Mouse (Mus musculus): ENCODE data around the gene Cyp2d9. TPM values are rescaled to one million over a fixed set of nuclear protein-coding genes. Genes with fewer than 3 reads are reported as not detected.
"Not testable (repeated sequence)": the region's sequence is repeated elsewhere in the genome, so short reads cannot be mapped to it uniquely, and the experiment has no call there.

Gene Cyp2d9
- not detected in 2 replicates for polyA plus RNA-seq (2016; fragmentation: Nextera tagmentation; extraction: Ambion mirVana)

DNA sequence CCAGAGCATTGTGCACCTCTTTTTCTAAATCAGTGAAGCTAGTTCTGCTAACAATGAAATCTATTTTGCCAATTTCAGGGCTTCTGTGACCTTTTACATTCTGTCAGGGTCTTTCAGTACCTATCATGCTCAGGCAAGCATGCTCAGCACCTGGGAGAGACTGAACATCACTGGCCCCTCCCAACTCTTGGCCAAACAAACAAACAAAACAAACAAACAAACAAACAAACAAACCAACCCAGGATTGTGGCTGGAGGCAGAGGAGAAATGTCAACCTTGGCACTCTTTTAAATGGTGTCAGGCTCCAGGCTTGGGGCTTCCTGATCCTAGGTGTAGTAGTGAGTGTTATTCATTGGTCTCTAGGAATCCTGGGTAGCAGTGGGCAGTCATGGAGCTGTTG lies at the start of gene Cyp2d9:
Cyp2d9 (plus strand) TSS at position 301 of the 400 bp plus-strand sequence.
- no peak within 1 kb of the TSS for H3K4me3 ChIP-seq
- peaks cover 25% of the 10 kb centered on the region; the same call in 1 of the 2 replicates for H3K9me3 ChIP-seq
- no peak for DNase-seq (ENCODE audit: low spot score)
- H3K27me3 ChIP-seq (replicated peaks; ENCODE audit: low read depth, poor library complexity, severe bottlenecking): no peaks in the 10 kb centered on the region
- no peaks in the 10 kb centered on the region for H3K36me3 ChIP-seq (replicated peaks)
- no peaks in the 10 kb centered on the region for H3K4me1 ChIP-seq
- no peak within 1 kb of the TSS for H3K27ac ChIP-seq (replicated peaks)

GRCm38 (mm10) chr15:82385729-82386128 lies 47.5 kb upstream of the Cyp2d9 start:
- WGBS: 93% methylated on average over 2 of the region's 2 CpGs

DNA sequence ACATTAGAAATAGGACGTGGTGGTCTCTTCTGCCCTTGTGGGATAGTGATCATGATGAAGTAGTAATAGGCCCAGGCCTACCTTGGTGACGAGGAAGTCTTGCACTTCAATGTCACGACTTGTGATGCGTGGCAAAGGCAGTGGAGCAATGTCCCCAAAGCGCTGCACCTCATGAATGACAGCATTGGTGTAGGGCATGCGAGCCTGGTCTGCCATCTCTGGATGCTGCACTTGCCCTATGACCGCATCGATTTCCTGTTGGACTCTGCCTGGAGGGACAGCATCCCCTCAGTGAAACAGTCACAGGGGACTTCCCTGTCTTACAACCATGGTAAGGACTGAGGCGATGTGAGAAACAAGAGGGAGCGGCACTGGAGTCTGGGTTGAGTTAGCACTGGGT lies 43.3 kb upstream of the Cyp2d9 start:
- H3K4me1 ChIP-seq; H3K4me3 ChIP-seq; H3K27me3 ChIP-seq (replicated peaks; ENCODE audit: low read depth, poor library complexity, severe bottlenecking); H3K27ac ChIP-seq (replicated peaks); DNase-seq (ENCODE audit: low spot score); H3K36me3 ChIP-seq (replicated peaks); H3K9me3 ChIP-seq: not testable (repeated sequence)
- WGBS: 85% methylated on average over 10 of the region's 10 CpGs

More at GRCm38 (mm10) chr15:82385729-82386128, 47.5 kb upstream of the Cyp2d9 start:
- H3K9me3 ChIP-seq: no peaks in the 10 kb centered on the region
- H3K27ac ChIP-seq (replicated peaks): no peak overlapping the region
- no peak for DNase-seq (ENCODE audit: low spot score)
- H3K27me3 ChIP-seq (replicated peaks; ENCODE audit: low read depth, poor library complexity, severe bottlenecking): no peaks in the 10 kb centered on the region
- no peaks in the 10 kb centered on the region for H3K36me3 ChIP-seq (replicated peaks)
- no peak overlapping the region for H3K4me3 ChIP-seq
- peaks cover 4% of the 10 kb centered on the region for H3K4me1 ChIP-seq

- not testable (repeated sequence) for H3K27ac ChIP-seq (replicated peaks); H3K4me3 ChIP-seq; H3K27me3 ChIP-seq (replicated peaks; ENCODE audit: low read depth, poor library complexity, severe bottlenecking); DNase-seq (ENCODE audit: low spot score); H3K36me3 ChIP-seq (replicated peaks); H3K9me3 ChIP-seq; H3K4me1 ChIP-seq
- 89% methylated on average over 2 of the region's 2 CpGs for WGBS
These were observed 39.3 kb upstream of the Cyp2d9 start, which contains the start of gene Cyp2d11 for GRCm38 (mm10) chr15:82393922-82394321. TSS of gene Cyp2d11 (minus strand) at chr15:82394022.

DNA sequence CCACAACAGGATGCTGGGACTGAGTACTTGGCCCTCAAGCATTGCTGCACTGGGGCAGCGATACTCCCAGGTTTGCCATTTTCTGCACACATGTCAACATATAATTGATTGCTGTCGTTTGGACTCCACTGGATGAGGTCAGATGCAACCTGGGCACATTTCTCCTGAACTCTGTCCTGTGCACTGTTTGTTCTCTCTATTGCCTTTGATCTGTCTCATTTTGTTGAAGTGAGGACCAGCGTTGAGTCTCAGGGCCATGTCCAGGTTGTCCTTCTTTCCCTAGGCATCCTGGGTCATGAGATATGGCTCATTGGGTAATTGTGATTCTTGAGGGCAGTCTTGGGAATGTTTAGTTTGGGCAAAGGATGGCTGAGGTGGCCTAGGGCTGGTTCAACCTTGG lies 37.3 kb upstream of the Cyp2d9 start:
- H3K27ac ChIP-seq (replicated peaks); H3K4me3 ChIP-seq; H3K9me3 ChIP-seq; H3K27me3 ChIP-seq (replicated peaks; ENCODE audit: low read depth, poor library complexity, severe bottlenecking); H3K36me3 ChIP-seq (replicated peaks); H3K4me1 ChIP-seq: not testable (repeated sequence)
- DNase-seq (ENCODE audit: low spot score): peak; percentile 1
- 93% methylated on average over 3 of the region's 3 CpGs for WGBS

- H3K27me3 ChIP-seq (replicated peaks; ENCODE audit: low read depth, poor library complexity, severe bottlenecking): no peaks in the 10 kb centered on the region
- 54% methylated on average over 2 of the region's 2 CpGs for WGBS
These were observed 31.7 kb upstream of the Cyp2d9 start for GRCm38 (mm10) chr15:82401516-82401915.

DNA sequence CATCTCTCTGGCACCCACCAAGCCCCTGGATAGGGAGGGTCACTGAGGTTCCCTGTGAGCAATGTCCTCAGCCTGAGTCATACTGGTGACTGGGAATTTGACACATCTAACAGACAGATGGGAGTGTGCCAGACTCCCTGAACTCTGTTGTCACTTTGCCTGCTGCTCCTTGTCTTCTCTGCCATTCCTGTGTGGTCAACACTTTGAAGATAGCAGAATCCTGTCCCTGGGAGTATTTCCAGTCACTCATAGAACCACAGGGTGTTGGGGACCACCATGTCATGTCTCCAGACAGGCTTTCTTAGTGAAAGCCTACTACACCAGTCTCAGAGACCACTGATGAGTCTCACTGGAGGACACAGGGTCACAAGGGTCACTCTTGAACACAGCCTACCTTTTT lies 31.1 kb upstream of the Cyp2d9 start:
- no peak for DNase-seq (ENCODE audit: low spot score)
- Histone ChIP-seq H3K9me3 (no peaks in the 10 kb centered on the region), H3K27me3 (replicated peaks; ENCODE audit: low read depth, poor library complexity, severe bottlenecking) (no peaks in the 10 kb centered on the region), H3K27ac (replicated peaks) (no peak overlapping the region), H3K36me3 (replicated peaks) (no peaks in the 10 kb centered on the region), H3K4me3 (no peak overlapping the region), H3K4me1 (no peaks in the 10 kb centered on the region)

More at GRCm38 (mm10) chr15:82401516-82401915, 31.7 kb upstream of the Cyp2d9 start:
- DNase-seq (ENCODE audit: low spot score): no peak
- H3K36me3 ChIP-seq (replicated peaks): no peaks in the 10 kb centered on the region
- no peaks in the 10 kb centered on the region for H3K4me1 ChIP-seq
- H3K27ac ChIP-seq (replicated peaks): no peak overlapping the region
- H3K9me3 ChIP-seq: no peaks in the 10 kb centered on the region
- H3K4me3 ChIP-seq: no peak overlapping the region

GRCm38 (mm10) chr15:82402741-82403140 lies 30.5 kb upstream of the Cyp2d9 start:
- no peaks in the 10 kb centered on the region for H3K36me3 ChIP-seq (replicated peaks)
- DNase-seq (ENCODE audit: low spot score): no peak
- no peaks in the 10 kb centered on the region for H3K9me3 ChIP-seq
- 81% methylated on average over 6 of the region's 6 CpGs for WGBS
- no peak overlapping the region for H3K4me3 ChIP-seq
- no peak overlapping the region for H3K27ac ChIP-seq (replicated peaks)
- no peaks in the 10 kb centered on the region for H3K27me3 ChIP-seq (replicated peaks; ENCODE audit: low read depth, poor library complexity, severe bottlenecking)
- H3K4me1 ChIP-seq: no peaks in the 10 kb centered on the region

- Histone ChIP-seq H3K27me3 (replicated peaks; ENCODE audit: low read depth, poor library complexity, severe bottlenecking) (no peaks in the 10 kb centered on the region), H3K36me3 (replicated peaks) (no peaks in the 10 kb centered on the region), H3K9me3 (no peaks in the 10 kb centered on the region), H3K27ac (replicated peaks) (no peak overlapping the region), H3K4me1 (no peaks in the 10 kb centered on the region), H3K4me3 (no peak overlapping the region)
- WGBS: 91% methylated on average over 9 of the region's 9 CpGs
- no peak for DNase-seq (ENCODE audit: low spot score)
These were observed 29.6 kb upstream of the Cyp2d9 start for GRCm38 (mm10) chr15:82403606-82404005.

GRCm38 (mm10) chr15:82404163-82404562 lies 29.1 kb upstream of the Cyp2d9 start:
- H3K27ac ChIP-seq (replicated peaks): no peak overlapping the region
- H3K4me1 ChIP-seq: no peaks in the 10 kb centered on the region
- no peaks in the 10 kb centered on the region for H3K27me3 ChIP-seq (replicated peaks; ENCODE audit: low read depth, poor library complexity, severe bottlenecking)
- no peaks in the 10 kb centered on the region for H3K9me3 ChIP-seq
- WGBS: 83% methylated on average over 3 of the region's 3 CpGs
- no peaks in the 10 kb centered on the region for H3K36me3 ChIP-seq (replicated peaks)
- H3K4me3 ChIP-seq: no peak overlapping the region
- no peak for DNase-seq (ENCODE audit: low spot score)

GRCm38 (mm10) chr15:82406981-82407380 lies 26.3 kb upstream of the Cyp2d9 start, which contains the start of gene Cyp2d10:
TSS of gene Cyp2d10 (minus strand) at chr15:82407195.
- Histone ChIP-seq H3K4me3 (no peak within 1 kb of the TSS), H3K36me3 (replicated peaks) (no peaks in the 10 kb centered on the region), H3K4me1 (no peaks in the 10 kb centered on the region), H3K27me3 (replicated peaks; ENCODE audit: low read depth, poor library complexity, severe bottlenecking) (no peaks in the 10 kb centered on the region), H3K9me3 (no peaks in the 10 kb centered on the region), H3K27ac (replicated peaks) (no peak within 1 kb of the TSS)
- no peak for DNase-seq (ENCODE audit: low spot score)
- WGBS: 92% methylated on average over 6 of the region's 6 CpGs

DNA sequence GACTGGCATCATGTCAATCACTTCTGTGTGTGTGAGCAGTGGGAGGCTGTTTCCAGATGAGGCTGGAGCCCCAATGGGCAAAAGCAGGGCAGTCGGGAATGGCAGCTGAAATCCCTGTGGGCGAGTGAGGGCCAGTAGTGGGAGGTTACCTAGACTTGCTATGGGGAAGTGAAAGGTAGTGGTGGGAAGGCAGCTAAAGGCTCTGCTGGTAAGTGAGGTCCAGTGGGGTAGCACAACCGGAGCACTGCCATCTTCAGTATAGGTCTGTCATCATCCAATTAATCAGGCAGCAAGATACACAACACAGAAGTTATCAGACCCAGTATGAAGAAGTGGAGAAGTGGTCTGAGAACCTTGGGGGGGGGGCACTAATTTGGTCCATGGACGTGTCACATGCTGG lies 25.7 kb upstream of the Cyp2d9 start:
- H3K4me3 ChIP-seq: no peak overlapping the region
- no peak for DNase-seq (ENCODE audit: low spot score)
- H3K27ac ChIP-seq (replicated peaks): no peak overlapping the region
- no peaks in the 10 kb centered on the region for H3K4me1 ChIP-seq
- 84% methylated on average over 4 of the region's 4 CpGs for WGBS
- no peaks in the 10 kb centered on the region for H3K9me3 ChIP-seq
- no peaks in the 10 kb centered on the region for H3K27me3 ChIP-seq (replicated peaks; ENCODE audit: low read depth, poor library complexity, severe bottlenecking)
- no peaks in the 10 kb centered on the region for H3K36me3 ChIP-seq (replicated peaks)

DNA sequence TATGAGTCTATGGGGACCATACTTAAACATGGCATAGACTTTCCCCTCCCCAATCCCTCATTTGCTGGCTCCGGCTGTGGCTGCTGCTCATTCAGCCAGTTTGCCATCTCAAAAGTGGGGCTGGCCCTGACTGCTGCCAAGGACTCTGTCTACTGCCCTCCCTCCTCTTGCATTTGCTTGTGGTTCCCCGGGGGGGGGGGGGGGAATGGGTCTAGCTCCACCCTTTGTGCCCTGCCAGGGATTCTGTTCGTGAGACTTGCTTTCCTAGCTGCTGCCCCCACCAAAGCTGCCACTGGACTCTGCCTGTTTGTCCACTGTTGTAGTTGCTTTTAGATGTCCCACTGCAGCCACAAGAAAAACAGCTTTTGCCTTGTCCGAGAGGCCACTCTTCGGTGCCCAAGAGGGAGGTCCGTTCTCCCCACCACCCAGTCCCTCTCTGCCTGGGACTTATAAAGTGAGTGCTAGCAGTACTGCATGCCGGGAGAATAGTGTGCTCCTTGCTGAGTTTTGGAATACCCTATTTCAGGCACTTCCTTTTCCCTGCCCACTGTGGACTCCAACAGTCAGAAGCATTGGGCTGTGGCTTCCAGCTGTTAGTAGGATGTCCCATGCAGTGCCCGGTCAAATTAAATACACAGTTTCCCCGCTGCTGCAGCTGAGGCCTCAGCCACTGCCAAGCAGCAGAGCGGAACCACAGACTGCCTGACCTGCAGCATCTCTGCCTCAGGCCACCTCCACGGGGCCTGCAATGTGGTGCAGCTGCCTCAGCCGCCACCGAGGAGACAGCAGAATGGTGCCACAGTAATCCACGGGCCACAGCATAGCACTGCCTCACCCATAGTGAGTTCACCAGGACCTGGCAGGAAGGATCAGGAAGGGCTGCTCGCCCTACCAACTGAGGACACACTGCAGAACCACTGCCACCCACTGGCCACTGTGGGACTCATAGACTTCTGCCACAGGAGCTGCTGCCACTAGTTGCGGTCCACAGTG lies 16.1 kb upstream of the Cyp2d9 start:
- H3K4me1 ChIP-seq: peaks cover 9% of the 10 kb centered on the region
- H3K27me3 ChIP-seq (replicated peaks; ENCODE audit: low read depth, poor library complexity, severe bottlenecking): no peaks in the 10 kb centered on the region
- peak; percentile 70 for DNase-seq (ENCODE audit: low spot score)
- peak overlapping the region; percentile 20; the same call in 1 of the 2 replicates for H3K27ac ChIP-seq (replicated peaks)
- WGBS: 26% methylated on average over 16 of the region's 16 CpGs
- peak overlapping the region; percentile 36; the same call in 1 of the 2 replicates for H3K4me3 ChIP-seq
- H3K36me3 ChIP-seq (replicated peaks): no peaks in the 10 kb centered on the region
- H3K9me3 ChIP-seq: no peaks in the 10 kb centered on the region

Measured in embryonic facial prominence, embryonic 10.5 days (tissue).